Mouse (Mus musculus): Measurements from ENCODE around the gene Acot2. TPM values are rescaled to one million over a fixed set of nuclear protein-coding genes. Genes with fewer than 3 reads are reported as not detected.

The Acot2 gene
- polyA plus RNA-seq, 1 experiment, result 0.94 TPM

DNA sequence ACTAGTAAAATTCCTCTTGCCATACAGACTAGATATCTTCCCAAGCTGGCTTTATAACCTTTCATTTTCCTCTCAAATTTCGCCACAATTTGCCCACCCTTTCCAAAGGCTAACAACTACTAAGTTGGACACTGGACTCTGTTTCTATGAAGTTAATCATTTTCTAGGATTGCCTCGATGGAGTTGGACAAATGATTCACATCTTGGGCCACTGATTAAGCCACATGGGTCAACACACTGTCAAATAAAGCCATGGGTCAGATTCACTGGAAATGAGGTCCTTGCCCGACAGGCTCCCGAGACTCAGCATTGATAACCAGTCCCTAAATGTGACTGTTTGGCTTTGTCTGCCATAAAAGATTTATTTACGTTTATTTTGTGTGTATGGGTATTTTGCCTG, 54.6 kb downstream of the Acot2 start:
- no peak overlapping the region for H3K27ac ChIP-seq (ENCODE audit: control insufficient read depth, insufficient read depth, low read depth, low read length)
- no peak for TF ChIP-seq CTCF (IDR thresholded peaks at IDR 0.05; ENCODE audit: control insufficient read depth, insufficient read depth, insufficient replicate concordance, low read depth, low read length)
- TF ChIP-seq POLR2A (IDR thresholded peaks at IDR 0.05; ENCODE audit: control insufficient read depth, low read depth, low read length), result no peak
- no peaks in the 10 kb centered on the region for H3K27me3 ChIP-seq (ENCODE audit: control insufficient read depth, insufficient read depth, low read length)

More for the DNA sequence above, 54.6 kb downstream of the Acot2 start:
- Histone ChIP-seq H3K4me3 (ENCODE audit: control insufficient read depth, low read depth, low read length) (no peak overlapping the region), H3K36me3 (ENCODE audit: control insufficient read depth, insufficient read depth, low read length) (no peaks in the 10 kb centered on the region), H3K4me1 (ENCODE audit: control insufficient read depth, insufficient read depth, low read length) (peaks cover 5% of the 10 kb centered on the region)

Other genes with a start within 250 kb of the Acot2 start
- gene Papln, start 224.2 kb upstream of the Acot2 start, polyA plus RNA-seq (2012; rRNA removed), result 7.6 and 9.9 TPM in 2 replicates
- gene Numb, start 65.9 kb upstream of the Acot2 start, polyA plus RNA-seq (2012; rRNA removed), result 24.5 and 25.8 TPM in 2 replicates
- gene Riox1, start 37.3 kb upstream of the Acot2 start, polyA plus RNA-seq (2012; rRNA removed), result 2.4 and 2.9 TPM in 2 replicates
- gene Heatr4, start 3.0 kb upstream of the Acot2 start, polyA plus RNA-seq (2012; rRNA removed), result 33.7 and 40.7 TPM in 2 replicates
- gene Acot1, start 21.6 kb downstream of the Acot2 start, polyA plus RNA-seq (2012; rRNA removed), result 0.73 and 1.8 TPM in 2 replicates
- 0.02 and 0.11 TPM in 2 replicates for gene Acot4, start 50.5 kb downstream of the Acot2 start, polyA plus RNA-seq (2012; rRNA removed)
- gene Gm49366, start 51.1 kb downstream of the Acot2 start, polyA plus RNA-seq (2012; rRNA removed), result not detected in 2 replicates
- not detected in 2 replicates for gene Acot3, start 64.3 kb downstream of the Acot2 start, polyA plus RNA-seq (2012; rRNA removed)
- not detected in 2 replicates for gene Acot5, start 81.5 kb downstream of the Acot2 start, polyA plus RNA-seq (2012; rRNA removed)
- gene Acot6, start 112.8 kb downstream of the Acot2 start, polyA plus RNA-seq (2012; rRNA removed), result 0.41 and 0.47 TPM in 2 replicates
- gene Dnal1, start 126.5 kb downstream of the Acot2 start, polyA plus RNA-seq (2012; rRNA removed), result 6.5 and 8.2 TPM in 2 replicates
- 20.5 and 23.3 TPM in 2 replicates for gene Pnma1, start 160.6 kb downstream of the Acot2 start, polyA plus RNA-seq (2012; rRNA removed)
- gene Elmsan1, start 231.0 kb downstream of the Acot2 start, polyA plus RNA-seq (2012; rRNA removed), result 0.77 and 0.99 TPM in 2 replicates

Measured in testis, adult 2 months (tissue).